Mouse (Mus musculus): ENCODE measurements around the gene Mpv17l2.

The Mpv17l2 gene

GRCm38 (mm10) chr8:70723486-70724210 lies 37.1 kb downstream of the Mpv17l2 start, which contains the start of gene Pde4c:
Gene Pde4c, plus strand, starts transcription at chr8:70723720.
- no peak for DNase-seq (ENCODE audit: low spot score in 2 of 2)

DNA sequence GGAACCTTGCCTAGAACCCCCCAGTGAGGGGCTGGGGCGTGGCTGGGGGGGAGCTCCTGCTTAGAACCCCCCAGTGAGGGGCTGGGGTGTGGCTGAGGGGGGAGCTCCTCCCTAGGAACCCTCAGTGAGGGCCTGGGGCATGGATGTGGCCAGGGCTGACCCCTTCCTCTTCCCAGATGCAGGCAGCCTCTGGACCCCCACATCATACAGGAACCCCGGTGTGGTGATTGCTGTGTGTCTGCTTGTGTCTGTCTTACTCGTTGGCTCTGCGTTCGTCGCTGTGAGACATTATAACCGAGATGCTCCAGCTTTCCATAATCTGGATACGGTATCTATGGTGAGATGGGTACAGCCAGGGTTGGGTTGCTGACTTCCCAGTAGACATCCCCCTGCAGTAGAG lies 39.1 kb downstream of the Mpv17l2 start:
- DNase-seq (ENCODE audit: low spot score in 2 of 2), result no peak

GRCm38 (mm10) chr8:70720739-70721138 lies 40.0 kb downstream of the Mpv17l2 start:
- DNase-seq (ENCODE audit: low spot score in 2 of 2), result peak in 1 of 2 experiments; percentile 80

DNA sequence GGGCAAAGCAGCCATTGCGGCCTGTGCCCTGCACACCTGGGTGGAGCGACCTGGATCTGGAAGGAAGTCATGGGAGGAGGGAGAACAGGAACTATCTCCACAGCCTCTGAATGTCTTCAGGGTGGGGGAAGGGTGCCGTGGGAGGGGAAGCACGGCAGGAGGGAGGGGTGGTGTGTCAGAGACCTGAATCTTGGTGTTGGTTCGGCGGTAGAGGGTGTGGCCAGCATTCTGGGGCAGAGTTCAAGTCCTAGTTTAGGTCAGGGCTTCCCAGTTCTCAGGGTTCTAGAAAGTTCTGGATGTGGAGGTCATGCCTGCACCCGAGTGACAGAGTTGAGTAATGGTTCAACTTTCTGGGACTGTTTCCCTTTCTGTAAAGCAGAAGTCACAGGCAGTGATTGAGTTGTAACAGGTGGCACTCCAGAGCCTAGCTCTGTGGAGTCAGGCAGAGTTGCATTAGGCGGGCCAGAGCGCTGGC lies 40.9 kb downstream of the Mpv17l2 start:
- DNase-seq (ENCODE audit: low spot score in 2 of 2), result no peak

GRCm38 (mm10) chr8:70718297-70718696 lies 42.4 kb downstream of the Mpv17l2 start, which contains the start of gene Gm3336:
Gene Gm3336, plus strand, starts transcription at chr8:70718543.
- peak in 1 of 2 experiments; percentile 46 for DNase-seq (ENCODE audit: low spot score in 2 of 2)

GRCm38 (mm10) chr8:70716521-70717400 lies 44.0 kb downstream of the Mpv17l2 start:
- DNase-seq (ENCODE audit: low spot score in 2 of 2), result no peak

DNA sequence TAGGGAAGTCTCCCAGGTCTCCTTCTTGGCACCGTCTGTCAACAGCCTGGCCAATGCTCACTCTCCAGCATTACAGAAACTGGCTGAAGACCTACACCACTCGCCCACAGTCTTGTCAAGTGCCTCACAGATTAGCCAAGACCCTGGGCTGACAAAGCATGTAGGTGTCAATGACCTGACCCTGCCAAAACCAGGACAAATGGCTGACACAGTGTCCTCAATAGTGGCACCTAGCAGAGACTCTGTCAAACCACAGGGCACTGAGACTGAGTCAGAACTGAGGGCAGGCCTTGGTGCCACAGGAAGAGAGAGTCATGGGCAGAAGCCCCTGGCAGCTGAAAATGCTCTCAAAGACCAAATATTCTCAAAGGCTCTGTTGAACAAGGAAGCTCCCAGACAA lies 45.7 kb downstream of the Mpv17l2 start:
- no peak for DNase-seq (ENCODE audit: low spot score in 2 of 2)

GRCm38 (mm10) chr8:70713991-70714390 lies 46.8 kb downstream of the Mpv17l2 start:
- DNase-seq (ENCODE audit: low spot score in 2 of 2), result no peak

GRCm38 (mm10) chr8:70711041-70711440 lies 49.7 kb downstream of the Mpv17l2 start:
- no peak for DNase-seq (ENCODE audit: low spot score in 2 of 2)

- DNase-seq (ENCODE audit: low spot score in 2 of 2), result no peak
Observed at GRCm38 (mm10) chr8:70710296-70710695, 50.5 kb downstream of the Mpv17l2 start.

DNA sequence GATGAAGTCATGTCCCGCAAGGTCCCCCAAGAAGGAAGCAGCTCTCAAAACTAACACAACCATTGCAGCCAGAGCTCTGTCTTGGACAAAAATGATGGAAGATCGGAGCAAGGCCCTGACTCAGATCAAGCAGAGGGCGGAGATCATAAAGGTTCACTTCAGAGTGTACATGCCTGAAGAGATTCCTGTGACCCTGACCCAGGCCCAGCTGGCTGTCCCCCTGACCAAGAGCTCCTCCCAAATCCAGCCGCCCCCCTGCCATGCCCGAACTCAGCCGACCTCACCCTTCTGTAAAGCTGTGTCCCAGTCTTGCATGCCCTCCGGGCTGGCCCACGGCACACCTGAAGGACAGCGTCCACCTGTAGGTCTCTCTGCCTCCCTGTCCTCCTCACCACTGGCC lies 51.0 kb downstream of the Mpv17l2 start:
- DNase-seq (ENCODE audit: low spot score in 2 of 2), result no peak

Measured in frontal cortex, postnatal 14 days (tissue).